Mouse (Mus musculus): Measurements from ENCODE around the gene Tmed4.

DNA sequence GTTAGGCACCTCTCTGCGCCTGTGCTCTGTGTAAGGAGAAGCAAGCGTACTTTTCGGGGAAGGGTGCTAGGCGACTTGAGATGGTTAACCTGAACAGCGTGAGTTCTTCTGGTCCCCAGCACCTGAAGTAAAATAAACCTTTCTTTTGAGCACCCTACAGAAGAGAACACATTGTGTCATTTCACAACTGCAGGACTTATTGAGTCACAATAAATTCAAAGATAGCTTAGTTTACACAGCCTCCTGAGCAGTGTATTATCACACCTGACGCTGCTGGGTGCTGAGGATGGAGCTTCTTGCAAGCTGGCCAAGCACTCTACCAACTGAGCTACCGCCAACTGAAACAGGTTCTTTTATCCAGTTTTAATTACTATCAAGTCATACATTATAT is 419 bp upstream of the Tmed4 start:
- TF ChIP-seq CTCF (IDR thresholded peaks at IDR 0.05; ENCODE audit: extremely low read depth, insufficient read depth, insufficient read length, insufficient replicate concordance) (no peak), POLR2A (IDR thresholded peaks at IDR 0.05; ENCODE audit: low read depth, low read length) (no peak)
